Mouse (Mus musculus): Measurements from ENCODE around the gene Colgalt2. TPM values are rescaled to one million over a fixed set of nuclear protein-coding genes. Genes with fewer than 3 reads are reported as not detected.
A peak's percentile ranks its signal among the peaks of the same experiment; 100 is the strongest.

Colgalt2 gene
- polyA plus RNA-seq, 1 experiment from 2014 or later: 3.5 TPM

DNA sequence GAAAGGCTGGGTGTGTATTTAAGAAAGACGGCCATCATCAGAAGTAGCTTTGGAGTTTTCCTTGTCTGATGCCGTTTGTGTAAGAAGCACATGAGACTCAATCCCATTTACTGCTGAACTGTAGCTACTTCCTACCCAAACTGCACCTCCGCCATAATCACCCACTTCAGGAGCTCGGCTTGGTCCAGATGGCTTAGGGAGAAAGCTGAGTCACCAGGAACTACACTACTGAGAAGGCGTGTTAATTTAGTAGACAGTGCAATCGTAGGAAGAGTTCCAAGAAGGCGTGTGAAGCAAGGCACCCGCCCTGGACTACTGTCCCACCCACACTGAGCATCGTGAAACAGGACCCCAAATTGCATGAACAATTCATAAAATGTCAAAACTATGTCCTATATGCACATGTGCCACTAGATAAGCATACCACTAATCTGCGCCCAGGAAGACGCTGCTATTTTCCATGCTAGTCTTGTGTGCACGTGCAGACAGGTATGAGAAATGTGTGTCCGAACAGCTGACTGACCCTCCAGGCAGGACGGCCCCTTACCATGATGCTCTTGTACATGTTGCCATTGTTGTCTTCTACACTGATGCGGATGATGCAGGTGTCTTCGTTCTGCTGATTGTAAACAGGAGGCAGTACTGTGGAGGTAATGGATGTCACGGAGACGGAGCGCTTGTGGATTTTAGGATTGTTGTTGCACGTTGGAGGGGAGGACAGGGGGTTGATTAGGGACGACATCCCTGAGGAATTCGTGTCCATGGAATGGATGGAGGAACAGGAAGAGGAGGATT lies 124.7 kb downstream of the Colgalt2 start:
- ATAC-seq (replicated peaks; ENCODE audit: insufficient number of reproducible peaks, low FRiP score, low TSS enrichment): no peak
- Histone ChIP-seq H3K4me2 (no peak overlapping the region), H3K27me3 (ENCODE audit: control insufficient read depth, insufficient read depth, low read length) (no peaks in the 10 kb centered on the region), H3K27ac (ENCODE audit: low read depth, low read length) (no peak overlapping the region), H3K4me1 (ENCODE audit: control insufficient read depth, insufficient read depth, low read length) (peaks cover 45% of the 10 kb centered on the region), H3K9ac (ENCODE audit: low read depth, low read length) (no peak overlapping the region), H3K36me3 (ENCODE audit: control insufficient read depth, insufficient read depth, low read length) (peaks cover 21% of the 10 kb centered on the region), H3K4me3 (ENCODE audit: low read depth, low read length) (no peak overlapping the region), H3K9me3 (replicated peaks; ENCODE audit: control insufficient read depth, low read length) (no peaks in the 10 kb centered on the region)
- WGBS (ENCODE audit: insufficient replicate concordance): 73% methylated on average over 22 of the region's 22 CpGs

DNA sequence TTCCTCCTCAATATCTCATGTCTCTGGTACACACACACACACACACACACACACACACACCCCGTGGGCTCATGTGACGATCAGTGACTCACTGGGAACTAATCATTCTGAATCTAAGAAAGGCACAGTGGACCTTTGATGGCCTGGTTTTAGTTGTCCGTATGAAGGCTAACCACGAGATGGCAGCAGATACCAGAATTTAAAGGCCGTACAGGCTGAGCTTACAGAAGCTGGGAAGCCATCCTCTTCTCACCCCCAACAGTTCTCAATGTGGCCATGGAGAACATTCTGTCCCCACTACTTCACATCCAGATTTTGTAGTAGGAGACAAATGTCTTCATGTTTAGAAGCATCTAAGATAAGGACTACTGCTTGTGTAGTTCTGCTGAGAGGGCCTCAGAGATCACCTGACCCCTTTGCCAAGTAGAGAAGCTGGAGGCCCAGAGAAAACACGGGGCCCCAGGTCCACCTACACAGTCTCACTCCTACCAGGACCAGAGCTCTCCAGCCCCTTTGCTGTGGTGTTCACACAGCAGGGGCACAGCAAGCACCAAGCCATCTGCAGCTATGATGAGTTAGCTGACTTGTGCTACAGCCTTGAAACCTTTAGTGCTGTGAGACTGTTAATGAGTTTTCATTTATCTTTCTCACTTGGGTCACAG lies 125.5 kb downstream of the Colgalt2 start:
- ATAC-seq (replicated peaks; ENCODE audit: insufficient number of reproducible peaks, low FRiP score, low TSS enrichment): no peak
- peak overlapping the region; percentile 81 for H3K27ac ChIP-seq (ENCODE audit: low read depth, low read length)
- peak overlapping the region; percentile 47; the same call in 1 of the 2 replicates for H3K9ac ChIP-seq (ENCODE audit: low read depth, low read length)
- H3K36me3 ChIP-seq (ENCODE audit: control insufficient read depth, insufficient read depth, low read length): peaks cover 17% of the 10 kb centered on the region
- H3K4me1 ChIP-seq (ENCODE audit: control insufficient read depth, insufficient read depth, low read length): peaks cover 45% of the 10 kb centered on the region
- no peaks in the 10 kb centered on the region for H3K9me3 ChIP-seq (replicated peaks; ENCODE audit: control insufficient read depth, low read length)
- H3K4me3 ChIP-seq (ENCODE audit: low read depth, low read length): no peak overlapping the region
- WGBS (ENCODE audit: insufficient replicate concordance): 10% methylated on average over 6 of the region's 6 CpGs
- no peak overlapping the region for H3K4me2 ChIP-seq
- H3K27me3 ChIP-seq (ENCODE audit: control insufficient read depth, insufficient read depth, low read length): no peaks in the 10 kb centered on the region

DNA sequence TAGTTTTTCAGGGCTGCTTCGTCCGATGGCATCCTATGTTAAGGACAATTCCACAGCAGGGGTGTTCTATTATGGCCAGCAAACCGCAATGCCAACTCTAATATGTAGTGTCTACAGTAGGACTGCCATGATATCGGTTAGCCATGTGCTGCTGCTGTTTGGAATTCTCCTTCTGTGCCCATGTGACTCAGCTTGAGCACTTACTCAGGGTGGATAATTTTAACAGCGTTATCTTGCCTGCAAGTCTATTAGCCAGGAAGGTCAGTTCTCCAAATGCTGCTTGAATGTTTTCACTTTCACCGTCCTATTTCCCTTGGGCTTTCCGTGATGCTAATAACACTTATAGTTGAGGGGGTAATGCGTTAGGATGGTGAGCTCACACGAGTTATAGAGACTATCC lies 126.5 kb downstream of the Colgalt2 start:
- peaks cover 15% of the 10 kb centered on the region; the same call in 1 of the 2 replicates for H3K36me3 ChIP-seq (ENCODE audit: control insufficient read depth, insufficient read depth, low read length)
- no peaks in the 10 kb centered on the region for H3K9me3 ChIP-seq (replicated peaks; ENCODE audit: control insufficient read depth, low read length)
- H3K4me3 ChIP-seq (ENCODE audit: low read depth, low read length): no peak overlapping the region
- 40% methylated on average over 9 of the region's 9 CpGs for WGBS (ENCODE audit: insufficient replicate concordance)
- H3K4me1 ChIP-seq (ENCODE audit: control insufficient read depth, insufficient read depth, low read length): peaks cover 50% of the 10 kb centered on the region
- ATAC-seq (replicated peaks; ENCODE audit: insufficient number of reproducible peaks, low FRiP score, low TSS enrichment): no peak
- peak overlapping the region; percentile 90 for H3K27ac ChIP-seq (ENCODE audit: low read depth, low read length)
- H3K9ac ChIP-seq (ENCODE audit: low read depth, low read length): peak overlapping the region; percentile 43; the same call in 1 of the 2 replicates
- H3K27me3 ChIP-seq (ENCODE audit: control insufficient read depth, insufficient read depth, low read length): no peaks in the 10 kb centered on the region
- H3K4me2 ChIP-seq: peak overlapping the region; percentile 35; the same call in 1 of the 2 replicates

DNA sequence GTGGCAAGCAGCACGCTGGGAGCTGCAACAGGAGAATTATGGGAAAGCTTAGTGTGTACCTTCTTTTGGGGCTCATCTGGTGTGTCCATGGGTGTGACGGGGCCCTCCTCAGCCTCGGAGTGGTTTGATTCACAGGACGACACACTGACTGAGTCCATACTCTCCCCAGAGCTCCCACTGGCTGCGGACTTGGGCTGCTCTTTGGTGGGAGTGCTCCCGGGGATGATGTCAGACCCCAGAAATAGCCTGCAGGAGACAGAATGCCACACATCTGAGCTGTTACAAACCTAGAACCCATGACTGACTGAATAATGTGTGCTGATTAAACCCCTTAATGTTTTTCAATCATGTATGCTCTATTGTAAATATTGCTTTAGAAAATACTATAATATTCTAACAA lies 128.6 kb downstream of the Colgalt2 start:
- Histone ChIP-seq H3K9ac (ENCODE audit: low read depth, low read length) (no peak overlapping the region), H3K27ac (ENCODE audit: low read depth, low read length) (peak overlapping the region; percentile 41), H3K4me3 (ENCODE audit: low read depth, low read length) (no peak overlapping the region), H3K27me3 (ENCODE audit: control insufficient read depth, insufficient read depth, low read length) (no peaks in the 10 kb centered on the region), H3K9me3 (replicated peaks; ENCODE audit: control insufficient read depth, low read length) (no peaks in the 10 kb centered on the region), H3K4me1 (ENCODE audit: control insufficient read depth, insufficient read depth, low read length) (peaks cover 65% of the 10 kb centered on the region), H3K36me3 (ENCODE audit: control insufficient read depth, insufficient read depth, low read length) (peaks cover 8% of the 10 kb centered on the region; the same call in 1 of the 2 replicates), H3K4me2 (no peak overlapping the region)
- 45% methylated on average over 6 of the region's 6 CpGs for WGBS (ENCODE audit: insufficient replicate concordance)
- no peak for ATAC-seq (replicated peaks; ENCODE audit: insufficient number of reproducible peaks, low FRiP score, low TSS enrichment)

DNA sequence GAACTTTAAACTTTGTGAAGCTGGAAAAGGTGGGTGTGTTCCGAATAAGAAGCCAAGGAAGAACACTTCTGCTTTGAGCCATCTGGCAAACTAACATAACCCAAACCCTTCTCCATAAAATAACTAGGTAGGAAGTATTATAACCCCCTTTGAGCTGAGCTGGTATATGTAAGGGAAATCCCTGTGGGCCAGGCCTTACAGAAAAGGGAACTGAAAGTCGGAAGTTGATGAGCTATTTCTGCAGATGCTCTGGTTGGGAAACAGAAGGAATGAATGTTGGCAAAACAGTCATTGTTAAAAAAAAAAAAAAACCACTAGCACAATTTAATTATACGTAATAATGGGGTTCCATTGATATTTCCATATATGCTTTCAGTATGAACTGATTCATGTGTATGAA lies 129.1 kb downstream of the Colgalt2 start:
- ATAC-seq (replicated peaks; ENCODE audit: insufficient number of reproducible peaks, low FRiP score, low TSS enrichment): no peak
- Histone ChIP-seq H3K9ac (ENCODE audit: low read depth, low read length) (no peak overlapping the region), H3K9me3 (replicated peaks; ENCODE audit: control insufficient read depth, low read length) (no peaks in the 10 kb centered on the region), H3K4me3 (ENCODE audit: low read depth, low read length) (no peak overlapping the region), H3K4me1 (ENCODE audit: control insufficient read depth, insufficient read depth, low read length) (peaks cover 63% of the 10 kb centered on the region), H3K36me3 (ENCODE audit: control insufficient read depth, insufficient read depth, low read length) (peaks cover 8% of the 10 kb centered on the region; the same call in 1 of the 2 replicates), H3K4me2 (no peak overlapping the region), H3K27me3 (ENCODE audit: control insufficient read depth, insufficient read depth, low read length) (no peaks in the 10 kb centered on the region), H3K27ac (ENCODE audit: low read depth, low read length) (no peak overlapping the region)
- 84% methylated on average over 3 of the region's 3 CpGs for WGBS (ENCODE audit: insufficient replicate concordance)

DNA sequence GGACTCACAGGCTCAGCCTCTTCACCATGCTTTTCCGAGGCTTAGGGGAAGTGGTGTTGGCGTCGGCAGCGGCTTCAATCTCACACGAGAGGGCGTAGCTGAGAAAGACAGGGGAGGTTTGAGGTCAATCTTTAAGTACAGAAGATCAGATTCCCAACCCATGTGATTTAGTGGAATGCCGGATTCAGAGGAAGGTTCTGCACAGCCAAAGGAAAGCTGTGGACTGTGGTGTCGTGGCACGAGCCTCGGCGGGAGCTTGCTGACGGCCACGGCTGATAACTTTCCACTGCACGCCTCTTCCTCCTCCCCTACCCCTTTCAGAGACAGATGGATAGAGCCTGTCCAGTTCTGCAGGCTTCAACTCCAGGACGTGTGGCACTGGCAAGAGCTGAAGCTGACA lies 131.9 kb downstream of the Colgalt2 start:
- H3K4me1 ChIP-seq (ENCODE audit: control insufficient read depth, insufficient read depth, low read length): peaks cover 50% of the 10 kb centered on the region
- H3K27me3 ChIP-seq (ENCODE audit: control insufficient read depth, insufficient read depth, low read length): no peaks in the 10 kb centered on the region
- H3K27ac ChIP-seq (ENCODE audit: low read depth, low read length): peak overlapping the region; percentile 52
- H3K4me2 ChIP-seq: 0 out of 2 replicates have a peak overlapping the region, but pooled peaks have one; percentile 25
- no peak for ATAC-seq (replicated peaks; ENCODE audit: insufficient number of reproducible peaks, low FRiP score, low TSS enrichment)
- H3K9me3 ChIP-seq (replicated peaks; ENCODE audit: control insufficient read depth, low read length): no peaks in the 10 kb centered on the region
- H3K4me3 ChIP-seq (ENCODE audit: low read depth, low read length): no peak overlapping the region
- 0 out of 2 replicates have a peak overlapping the region, but pooled peaks have one; percentile 1 for H3K9ac ChIP-seq (ENCODE audit: low read depth, low read length)
- H3K36me3 ChIP-seq (ENCODE audit: control insufficient read depth, insufficient read depth, low read length): peaks cover 11% of the 10 kb centered on the region; the same call in 1 of the 2 replicates
- 19% methylated on average over 15 of the region's 15 CpGs for WGBS (ENCODE audit: insufficient replicate concordance)

DNA sequence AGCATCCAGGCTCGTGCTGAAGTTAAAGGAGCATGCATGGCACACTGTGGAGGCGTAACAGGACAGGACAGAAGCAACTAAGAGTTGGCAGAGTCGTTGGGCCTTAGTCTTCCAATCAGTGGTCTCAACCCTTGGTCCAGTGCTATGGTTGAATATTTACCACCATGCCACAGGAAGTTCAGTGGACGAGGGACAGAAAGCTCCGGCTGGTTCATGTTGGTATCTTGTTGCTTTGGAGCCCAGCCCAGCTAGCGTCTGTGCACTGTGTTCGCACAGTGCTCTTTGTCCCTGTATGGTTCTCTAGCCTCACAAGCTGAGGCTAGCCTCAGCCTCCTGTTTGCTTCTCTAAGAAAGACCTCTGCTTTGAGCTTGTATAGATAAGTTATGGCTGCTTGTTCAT lies 134.9 kb downstream of the Colgalt2 start:
- no peaks in the 10 kb centered on the region for H3K27me3 ChIP-seq (ENCODE audit: control insufficient read depth, insufficient read depth, low read length)
- peaks cover 35% of the 10 kb centered on the region for H3K4me1 ChIP-seq (ENCODE audit: control insufficient read depth, insufficient read depth, low read length)
- no peak for ATAC-seq (replicated peaks; ENCODE audit: insufficient number of reproducible peaks, low FRiP score, low TSS enrichment)
- no peak overlapping the region for H3K4me3 ChIP-seq (ENCODE audit: low read depth, low read length)
- H3K36me3 ChIP-seq (ENCODE audit: control insufficient read depth, insufficient read depth, low read length): peaks cover 24% of the 10 kb centered on the region
- H3K9me3 ChIP-seq (replicated peaks; ENCODE audit: control insufficient read depth, low read length): no peaks in the 10 kb centered on the region
- no peak overlapping the region for H3K4me2 ChIP-seq
- 84% methylated on average over 7 of the region's 7 CpGs for WGBS (ENCODE audit: insufficient replicate concordance)
- no peak overlapping the region for H3K9ac ChIP-seq (ENCODE audit: low read depth, low read length)
- no peak overlapping the region for H3K27ac ChIP-seq (ENCODE audit: low read depth, low read length)

DNA sequence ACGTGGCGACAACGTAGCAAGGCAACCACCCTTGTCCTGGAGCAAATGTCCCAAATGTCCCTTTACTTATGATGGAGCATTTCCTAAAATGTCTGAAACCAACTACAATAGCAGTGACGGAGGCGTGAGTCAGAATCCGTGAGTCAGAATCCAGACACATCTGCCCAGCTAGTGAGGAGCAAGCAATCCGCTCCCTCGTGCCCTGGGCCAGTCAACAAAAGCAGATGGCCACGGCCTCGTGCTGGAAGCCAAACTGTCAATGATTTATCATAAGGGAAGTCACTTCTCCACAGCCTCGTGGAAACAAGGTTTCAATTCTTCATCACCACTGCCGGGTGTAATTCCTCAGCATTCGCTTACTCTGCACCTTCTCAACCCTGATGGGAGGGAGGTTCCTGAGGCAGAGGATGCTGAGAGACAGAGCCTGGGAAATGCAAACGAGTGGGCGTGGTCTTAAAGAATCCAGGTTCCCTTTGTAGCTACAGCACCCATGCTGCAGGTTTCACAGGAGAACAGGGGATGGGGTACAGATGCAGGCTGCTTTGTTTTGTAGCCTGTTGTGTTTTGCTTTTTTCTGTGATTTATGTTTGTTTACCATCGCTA lies 136.9 kb downstream of the Colgalt2 start:
- Histone ChIP-seq H3K4me2 (no peak overlapping the region), H3K9me3 (replicated peaks; ENCODE audit: control insufficient read depth, low read length) (no peaks in the 10 kb centered on the region), H3K9ac (ENCODE audit: low read depth, low read length) (no peak overlapping the region), H3K27ac (ENCODE audit: low read depth, low read length) (no peak overlapping the region), H3K27me3 (ENCODE audit: control insufficient read depth, insufficient read depth, low read length) (no peaks in the 10 kb centered on the region), H3K4me1 (ENCODE audit: control insufficient read depth, insufficient read depth, low read length) (peaks cover 26% of the 10 kb centered on the region), H3K36me3 (ENCODE audit: control insufficient read depth, insufficient read depth, low read length) (peaks cover 21% of the 10 kb centered on the region), H3K4me3 (ENCODE audit: low read depth, low read length) (no peak overlapping the region)
- no peak for ATAC-seq (replicated peaks; ENCODE audit: insufficient number of reproducible peaks, low FRiP score, low TSS enrichment)
- WGBS (ENCODE audit: insufficient replicate concordance): 61% methylated on average over 16 of the region's 16 CpGs
